Mouse (Mus musculus) liver, postnatal 0 days (tissue): ENCODE results near the gene Gna11. TPM values are rescaled to one million over a fixed set of nuclear protein-coding genes. Genes with fewer than 3 reads are reported as not detected.
A peak's percentile ranks its signal among the peaks of the same experiment; 100 is the strongest.

Experiments
- ATAC-seq: fragments of 200-750 bp; cut with Nextera tagmentation; 2 replicates; pipeline ENCODE4 v1.8.0; 2017; ENCODE audit warnings: mild to moderate bottlenecking, moderate library complexity
- DNase-seq: peaks from one replicate; pipeline ENCODE4 v3.0.0-alpha.2; 2016
- H3K27ac ChIP-seq: fragments of 300-500 bp; sonication (generic); 2 replicates; pipeline ENCODE4 v1.5.1; 2014; ENCODE audit warnings: antibody characterized with exemption, moderate library complexity, mild to moderate bottlenecking, low read depth
- H3K27me3 ChIP-seq: fragments of 300-500 bp; sonication (generic); 2 replicates; pipeline ENCODE4 v1.6.1; 2014; ENCODE audit warnings: low read length, control low read depth, mixed read lengths; ENCODE audit not compliant: insufficient read depth
- H3K36me3 ChIP-seq: fragments of 300-500 bp; sonication (generic); replicated peaks from 2 replicates; pipeline ENCODE4 v1.6.1; 2014; ENCODE audit warnings: mild to moderate bottlenecking, control low read depth, low read length, moderate library complexity, mixed read lengths; ENCODE audit not compliant: insufficient read depth
- H3K4me1 ChIP-seq: fragments of 300-500 bp; sonication (generic); 2 replicates; pipeline ENCODE4 v1.6.1; 2014; ENCODE audit warnings: antibody characterized with exemption, mild to moderate bottlenecking, control low read depth; ENCODE audit not compliant: insufficient read depth
- H3K4me2 ChIP-seq: fragments of 300-500 bp; sonication (generic); 2 replicates; pipeline ENCODE4 v1.6.1; 2014; ENCODE audit warnings: low read depth, mild to moderate bottlenecking, low read length, moderate library complexity, mixed read lengths
- H3K4me3 ChIP-seq: fragments of 300-500 bp; sonication (generic); 2 replicates; pipeline ENCODE4 v1.5.1; 2014; ENCODE audit warnings: low read depth, low read length
- H3K9ac ChIP-seq: fragments of 300-500 bp; sonication (generic); replicated peaks from 2 replicates; pipeline ENCODE4 v1.6.1; 2014; ENCODE audit warnings: mild to moderate bottlenecking, moderate library complexity
- H3K9me3 ChIP-seq: fragments of 300-500 bp; sonication (generic); 2 replicates; pipeline ENCODE4 v1.6.1; 2016; ENCODE audit warnings: mild to moderate bottlenecking, control low read depth, low read length, mixed read lengths
- CTCF ChIP-seq: sonication (generic); IDR thresholded peaks from 2 replicates; pipeline ENCODE4 v1.5.1; 2016; ENCODE audit warnings: antibody characterized with exemption, low read depth
- EP300 ChIP-seq: IDR thresholded peaks from 2 replicates; pipeline ENCODE4 v1.6.1; 2016; ENCODE audit warnings: antibody characterized with exemption, low read depth, mild to moderate bottlenecking
- WGBS: fragments of 180-500 bp; shearing (Covaris S2); extraction: QIAGEN DNeasy Blood & Tissue Kit; methylation state at CpG from one replicate; pipeline ENCODE4 v1.1.7; 2014; ENCODE audit not compliant: insufficient replicate concordance; 5-methylcytosine and 5-hydroxymethylcytosine counted together
- polyA plus RNA-seq: library from polyadenylated mRNA; unstranded; fragments of >200 nt; fragmentation: Nextera tagmentation; extraction: Ambion mirVana; gene quantifications from 2 replicates; pipeline ENCODE4 v1.2.1, GENCODE M21; 2015

Gene Gna11
- polyA plus RNA-seq, 1 experiment from 2014 or later: 18.3 TPM

- ATAC-seq: peak; percentile 35
- 2% methylated on average over 15 of the region's 16 CpGs for WGBS
These were observed 15.9 kb upstream of the Gna11 start for GRCm38 (mm10) chr10:81560719-81561459.

DNA sequence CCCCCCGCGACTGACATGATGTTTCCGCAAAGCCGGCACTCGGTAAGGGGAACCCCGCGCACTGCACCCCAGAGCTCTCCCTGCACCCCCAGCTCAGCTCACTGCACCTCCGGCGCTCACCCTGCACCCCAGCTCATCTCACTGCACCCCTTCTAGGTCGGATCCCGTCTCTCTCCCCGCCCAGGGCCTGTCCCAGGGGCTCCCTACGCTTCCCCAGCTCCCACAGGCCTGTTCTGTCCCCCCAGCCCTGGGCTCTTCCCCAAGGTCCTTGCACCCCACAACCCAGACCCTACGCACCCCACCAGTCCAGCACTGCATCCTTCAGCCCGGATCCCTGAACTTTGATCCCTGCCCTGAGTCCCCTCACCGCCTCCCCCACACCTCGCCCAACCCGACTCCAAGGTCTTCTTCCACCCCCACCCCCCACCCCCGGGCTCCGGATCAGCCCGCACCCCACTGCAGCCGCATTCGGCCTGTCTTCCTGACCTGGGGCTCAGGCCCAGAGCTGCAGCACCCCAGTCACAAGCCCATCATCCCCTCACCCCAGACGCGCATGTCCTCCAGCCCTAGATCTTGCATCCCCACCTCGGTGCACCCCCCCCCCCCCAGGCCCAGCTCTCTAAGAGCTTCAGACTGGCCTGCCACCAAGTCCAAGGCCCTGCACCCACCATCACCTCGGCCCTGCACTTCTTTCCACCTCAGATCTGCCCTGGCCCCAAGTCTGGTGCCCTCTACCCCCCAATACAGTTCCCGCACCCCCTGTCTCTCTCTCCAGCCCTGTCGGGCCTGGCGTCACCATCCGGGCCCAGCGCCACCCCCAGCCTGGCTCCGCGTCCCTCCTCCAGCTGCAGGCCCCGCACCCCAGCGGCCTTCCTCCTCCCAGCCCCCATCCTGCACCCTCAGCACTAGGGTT lies 14.9 kb upstream of the Gna11 start:
- WGBS: under 1% methylated on average over 23 of the region's 36 CpGs
- no peaks in the 10 kb centered on the region for H3K9me3 ChIP-seq
- H3K36me3 ChIP-seq: peaks cover 24% of the 10 kb centered on the region
- peak overlapping the region; percentile 90 for H3K4me3 ChIP-seq
- ATAC-seq (peak; percentile 53), DNase-seq (peak; percentile 78)
- H3K9ac ChIP-seq: peak overlapping the region; percentile 91
- peaks cover 39% of the 10 kb centered on the region for H3K4me1 ChIP-seq
- H3K4me2 ChIP-seq: peak overlapping the region; percentile 79
- TF ChIP-seq EP300: no peak
- TF ChIP-seq CTCF: no peak
- H3K27ac ChIP-seq: peak overlapping the region; percentile 93
- no peaks in the 10 kb centered on the region for H3K27me3 ChIP-seq

More at GRCm38 (mm10) chr10:81560719-81561459, 15.9 kb upstream of the Gna11 start:
- Histone ChIP-seq H3K9me3 (no peaks in the 10 kb centered on the region), H3K9ac (peak overlapping the region; percentile 91), H3K4me2 (peak overlapping the region; percentile 79), H3K4me1 (peaks cover 39% of the 10 kb centered on the region), H3K27me3 (no peaks in the 10 kb centered on the region), H3K36me3 (peaks cover 33% of the 10 kb centered on the region), H3K27ac (peak overlapping the region; percentile 93), H3K4me3 (peak overlapping the region; percentile 90)
- peak; percentile 74 for DNase-seq
- TF ChIP-seq EP300: no peak
- no peak for TF ChIP-seq CTCF

- DNase-seq (peak; percentile 84), ATAC-seq (peak; percentile 73)
- 0% methylated on average over 16 of the region's 53 CpGs for WGBS
- Histone ChIP-seq H3K9ac (peak within 1 kb of the TSS; percentile 91), H3K4me3 (peak within 1 kb of the TSS; percentile 90), H3K4me1 (peaks cover 35% of the 10 kb centered on the region), H3K36me3 (peaks cover 20% of the 10 kb centered on the region), H3K9me3 (no peaks in the 10 kb centered on the region), H3K27ac (peak within 1 kb of the TSS; percentile 93), H3K27me3 (no peaks in the 10 kb centered on the region), H3K4me2 (peak within 1 kb of the TSS; percentile 79)
- no peak for TF ChIP-seq EP300
These were observed 14.2 kb upstream of the Gna11 start, which contains the start of gene Aes for GRCm38 (mm10) chr10:81559163-81559626. Gene Aes, plus strand, starts transcription at chr10:81559488.

GRCm38 (mm10) chr10:81557491-81557890 lies 12.5 kb upstream of the Gna11 start:
- DNase-seq: no peak
- peaks cover 10% of the 10 kb centered on the region for H3K36me3 ChIP-seq
- H3K9me3 ChIP-seq: no peaks in the 10 kb centered on the region
- WGBS: 32% methylated on average over 1 of the region's 1 CpGs
- ATAC-seq: no peak
- TF ChIP-seq CTCF (no peak), EP300 (no peak)
- H3K27ac ChIP-seq: no peak overlapping the region
- H3K4me3 ChIP-seq: no peak overlapping the region
- H3K27me3 ChIP-seq: no peaks in the 10 kb centered on the region
- H3K4me1 ChIP-seq: peaks cover 20% of the 10 kb centered on the region
- H3K4me2 ChIP-seq: no peak overlapping the region
- no peak overlapping the region for H3K9ac ChIP-seq

DNA sequence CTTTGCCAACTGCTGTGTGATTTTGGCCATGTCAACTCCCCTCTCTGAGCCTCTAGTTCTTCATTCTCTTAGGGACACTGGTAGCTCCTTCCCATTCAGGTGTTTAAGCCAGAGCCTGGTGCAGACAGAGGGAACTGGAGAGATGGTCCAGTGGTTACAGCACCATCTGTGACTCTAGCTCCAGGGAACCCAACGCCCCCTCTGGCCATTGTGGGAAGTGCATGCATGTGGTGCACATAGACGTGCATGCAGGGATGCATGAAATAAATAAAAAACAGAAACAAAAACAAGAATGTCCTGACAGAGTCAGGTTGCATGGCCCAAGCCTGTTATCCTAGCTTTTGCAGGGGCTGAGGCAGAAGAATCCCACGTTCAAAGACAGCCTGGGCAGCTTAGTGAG lies 11.3 kb upstream of the Gna11 start:
- Histone ChIP-seq H3K4me3 (no peak overlapping the region), H3K4me1 (peaks cover 19% of the 10 kb centered on the region), H3K4me2 (no peak overlapping the region), H3K27me3 (no peaks in the 10 kb centered on the region), H3K9ac (no peak overlapping the region), H3K36me3 (peaks cover 1% of the 10 kb centered on the region), H3K9me3 (no peaks in the 10 kb centered on the region), H3K27ac (no peak overlapping the region)
- DNase-seq (no peak), ATAC-seq (no peak)
- 76% methylated on average over 3 of the region's 3 CpGs for WGBS
- TF ChIP-seq EP300 (no peak), CTCF (peak; percentile 62)
